Mouse (Mus musculus) midbrain, embryonic 15.5 days (tissue): ENCODE data around the gene Olfr1358. TPM values are rescaled to one million over a fixed set of nuclear protein-coding genes. Genes with fewer than 3 reads are reported as not detected.

Experiments used
- microRNA-seq: library from miRNA; unstranded; fragments of <30 nt; microRNA quantifications from one replicate; pipeline ENCODE4, GENCODE M21; 2016
- polyA plus RNA-seq: library from polyadenylated mRNA; unstranded; fragments of >200 nt; fragmentation: Nextera tagmentation; extraction: Ambion mirVana; gene quantifications from 2 replicates; pipeline ENCODE4 v1.2.1, GENCODE M21; 2015

Gene Olfr1358
- polyA plus RNA-seq, 1 experiment from 2014 or later, result not detected

Small RNA genes lying within 50 kb of the gene (microRNA-seq; reads per million reads assigned to microRNA genes)
- not detected for gene Gm27541

Other genes starting within 250 kb of the Olfr1358 start
- gene Agpat3, start 164.9 kb upstream of the Olfr1358 start, polyA plus RNA-seq, result 73.4 and 77.7 TPM in 2 replicates
- 419 and 432 TPM in 2 replicates for gene Rrp1, start 104.4 kb upstream of the Olfr1358 start, polyA plus RNA-seq
- 83.9 and 92.7 TPM in 2 replicates for gene Cstb, start 91.8 kb upstream of the Olfr1358 start, polyA plus RNA-seq
- 48.9 and 52.3 TPM in 2 replicates for gene Pdxk, start 52.5 kb upstream of the Olfr1358 start, polyA plus RNA-seq
- gene Ilvbl, start 56.9 kb downstream of the Olfr1358 start, polyA plus RNA-seq, result 66.3 and 78.9 TPM in 2 replicates
- gene Syde1, start 74.5 kb downstream of the Olfr1358 start, polyA plus RNA-seq, result 3.4 and 4.3 TPM in 2 replicates
- not detected in 2 replicates for gene Olfr1357, start 100.6 kb downstream of the Olfr1358 start, polyA plus RNA-seq
- not detected in 2 replicates for gene Casp14, start 200.9 kb downstream of the Olfr1358 start, polyA plus RNA-seq
- 0.29 and 0.50 TPM in 2 replicates for gene Ccdc105, start 235.6 kb downstream of the Olfr1358 start, polyA plus RNA-seq